Mouse (Mus musculus) liver, embryonic 15.5 days (tissue): ENCODE results near the gene Clasp1. TPM values are rescaled to one million over a fixed set of nuclear protein-coding genes. Genes with fewer than 3 reads are reported as not detected.

ENCODE experiments used
- ATAC-seq: fragments of 200-750 bp; cut with Nextera tagmentation; 2 replicates; pipeline ENCODE4 v1.8.0; 2017; ENCODE audit warnings: moderate number of reproducible peaks, mild to moderate bottlenecking, moderate library complexity; ENCODE audit not compliant: insufficient read depth
- H3K27ac ChIP-seq: fragments of 300-500 bp; sonication (generic); replicated peaks from 2 replicates; pipeline ENCODE4 v1.5.1; 2015; ENCODE audit warnings: mild to moderate bottlenecking, inconsistent platforms
- H3K27me3 ChIP-seq: fragments of 300-500 bp; sonication (generic); 2 replicates; pipeline ENCODE4 v1.6.1; 2015; ENCODE audit warnings: mild to moderate bottlenecking, inconsistent platforms
- H3K36me3 ChIP-seq: fragments of 300-500 bp; sonication (generic); replicated peaks from 2 replicates; pipeline ENCODE4 v1.6.1; 2015; ENCODE audit warnings: moderate library complexity, mild to moderate bottlenecking, inconsistent platforms
- H3K4me1 ChIP-seq: fragments of 300-500 bp; sonication (generic); replicated peaks from 2 replicates; pipeline ENCODE4 v1.6.1; 2015; ENCODE audit warnings: inconsistent platforms
- H3K4me2 ChIP-seq: fragments of 300-500 bp; sonication (generic); 2 replicates; pipeline ENCODE4 v1.6.1; 2015; ENCODE audit warnings: moderate library complexity, mild to moderate bottlenecking, inconsistent platforms
- H3K4me3 ChIP-seq: fragments of 300-500 bp; sonication (generic); replicated peaks from 2 replicates; pipeline ENCODE4 v1.5.1; 2015; ENCODE audit warnings: mild to moderate bottlenecking, inconsistent platforms
- H3K9ac ChIP-seq: fragments of 300-500 bp; sonication (generic); 2 replicates; pipeline ENCODE4 v1.6.1; 2015; ENCODE audit warnings: moderate library complexity, mild to moderate bottlenecking, inconsistent platforms
- H3K9me3 ChIP-seq: fragments of 300-500 bp; sonication (generic); replicated peaks from 2 replicates; pipeline ENCODE4 v1.6.1; 2016; ENCODE audit warnings: inconsistent platforms
- WGBS: fragments of 180-500 bp; shearing (Covaris S2); methylation state at CpG from one replicate; pipeline ENCODE4 v1.1.7; 2015; ENCODE audit warnings: mixed read lengths; ENCODE audit not compliant: insufficient replicate concordance; 5-methylcytosine and 5-hydroxymethylcytosine counted together
- polyA plus RNA-seq: library from polyadenylated mRNA; unstranded; fragments of >200 nt; fragmentation: Nextera tagmentation; extraction: Ambion mirVana; gene quantifications from 2 replicates; pipeline ENCODE4 v1.2.1, GENCODE M21; 2015

Gene Clasp1
- polyA plus RNA-seq, 1 experiment from 2014 or later = 11.8 TPM

DNA sequence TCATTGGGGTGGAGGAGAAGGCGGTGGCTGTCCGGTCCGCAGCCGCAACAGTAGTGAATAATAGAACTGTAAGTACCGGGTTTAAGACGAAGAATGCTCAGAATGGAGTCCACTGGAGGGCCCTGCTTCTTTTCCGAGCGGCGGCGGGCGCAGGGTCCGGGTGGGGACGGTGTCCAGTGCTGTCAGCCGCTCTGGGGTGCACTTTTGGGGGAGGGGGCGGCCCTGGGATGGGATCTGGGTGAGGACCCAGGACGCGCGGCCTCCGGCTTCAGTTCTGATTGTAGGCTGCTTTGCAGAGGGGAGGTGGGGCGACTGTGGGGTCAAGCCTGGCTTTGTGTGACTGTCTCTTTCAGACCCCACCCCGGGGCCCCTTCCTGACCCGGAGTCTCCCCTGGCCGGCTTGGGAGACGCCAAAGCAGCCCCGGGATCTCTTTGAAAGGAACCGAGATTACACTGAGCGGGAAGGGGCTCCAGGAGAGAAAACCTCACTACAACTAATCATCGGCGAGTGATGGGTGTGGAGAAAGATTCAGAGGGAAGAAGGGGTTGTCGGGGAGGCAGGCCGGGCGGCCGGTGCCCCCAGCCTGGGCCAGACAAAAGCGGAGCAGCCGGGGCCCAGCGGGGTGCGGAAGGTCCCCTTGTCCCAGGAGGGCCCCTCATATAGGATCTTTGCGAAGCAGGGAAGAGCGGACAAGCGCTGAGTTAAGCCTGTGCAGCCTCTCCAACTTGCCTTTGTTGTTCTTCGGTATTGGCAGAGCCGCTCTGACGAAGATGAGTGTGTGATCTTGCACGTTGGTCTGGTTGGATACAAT is 802 bp downstream of the Clasp1 start:
- Histone ChIP-seq H3K9ac (peak overlapping the region; percentile 97), H3K4me2 (peak overlapping the region; percentile 86), H3K27me3 (no peaks in the 10 kb centered on the region), H3K4me3 (peak overlapping the region; percentile 90), H3K36me3 (peaks cover 6% of the 10 kb centered on the region; the same call in 1 of the 2 replicates), H3K9me3 (no peaks in the 10 kb centered on the region), H3K4me1 (peaks cover 36% of the 10 kb centered on the region), H3K27ac (peak overlapping the region; percentile 93)
- ATAC-seq = peak; percentile 10
- WGBS = under 1% methylated on average over 44 of the region's 44 CpGs

DNA sequence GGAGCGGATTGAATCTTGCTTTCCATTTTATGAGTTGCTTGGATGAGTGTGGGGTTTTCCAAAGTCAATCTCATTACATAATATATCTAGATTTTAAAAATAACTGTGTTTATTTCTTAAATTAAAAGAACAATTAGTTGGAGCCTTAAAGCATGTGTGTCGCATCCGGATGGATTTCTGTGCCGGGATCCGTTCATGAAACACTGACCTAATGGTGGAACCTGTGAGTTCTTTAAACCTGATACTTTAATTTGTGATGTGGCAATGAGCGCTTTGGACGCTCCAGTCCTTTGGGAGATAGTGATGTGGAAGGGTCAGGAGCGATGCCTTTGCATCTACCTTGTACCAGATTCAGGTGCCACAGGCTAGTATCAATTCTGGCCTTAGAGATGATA is 1.4 kb downstream of the Clasp1 start:
- WGBS = 26% methylated on average over 8 of the region's 8 CpGs
- Histone ChIP-seq H3K36me3 (peaks cover 6% of the 10 kb centered on the region; the same call in 1 of the 2 replicates), H3K4me2 (peak overlapping the region; percentile 86), H3K27ac (peak overlapping the region; percentile 93), H3K4me3 (peak overlapping the region; percentile 90), H3K4me1 (peaks cover 36% of the 10 kb centered on the region), H3K27me3 (no peaks in the 10 kb centered on the region), H3K9ac (peak overlapping the region; percentile 97), H3K9me3 (no peaks in the 10 kb centered on the region)
- no peak for ATAC-seq

DNA sequence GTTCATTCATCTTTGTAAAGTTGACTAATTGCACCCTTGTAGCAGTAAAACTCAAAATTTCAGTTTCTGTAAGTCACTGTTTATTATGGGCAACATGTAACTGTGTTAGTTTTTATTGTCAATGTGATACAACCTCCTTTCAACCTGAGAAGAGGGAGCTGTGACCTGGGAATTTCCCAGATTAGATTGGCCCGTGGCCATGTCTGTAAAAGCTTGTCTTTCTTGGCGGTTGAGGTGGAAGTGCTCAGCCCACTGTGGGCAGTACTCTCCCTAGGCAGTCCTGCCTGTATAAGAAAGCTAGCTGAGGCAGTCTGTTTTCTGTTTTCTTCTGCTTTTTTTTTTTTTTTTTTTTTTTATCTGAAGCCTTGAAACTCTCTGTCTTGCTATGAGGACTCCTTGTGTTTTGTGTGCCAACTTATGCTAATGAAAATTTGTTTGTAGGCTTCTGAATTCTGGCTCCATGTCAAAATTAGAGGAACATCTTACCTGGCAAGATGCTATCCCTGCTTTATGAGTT is 2.1 kb downstream of the Clasp1 start:
- 56% methylated on average over 2 of the region's 2 CpGs for WGBS
- H3K27me3 ChIP-seq = no peaks in the 10 kb centered on the region
- H3K4me3 ChIP-seq = no peak overlapping the region; the same call in 1 of the 2 replicates
- H3K9ac ChIP-seq = no peak overlapping the region
- peaks cover 11% of the 10 kb centered on the region; the same call in 1 of the 2 replicates for H3K36me3 ChIP-seq
- ATAC-seq = no peak
- H3K27ac ChIP-seq = no peak overlapping the region
- no peaks in the 10 kb centered on the region for H3K9me3 ChIP-seq
- peaks cover 39% of the 10 kb centered on the region for H3K4me1 ChIP-seq
- peak overlapping the region; percentile 86 for H3K4me2 ChIP-seq

DNA sequence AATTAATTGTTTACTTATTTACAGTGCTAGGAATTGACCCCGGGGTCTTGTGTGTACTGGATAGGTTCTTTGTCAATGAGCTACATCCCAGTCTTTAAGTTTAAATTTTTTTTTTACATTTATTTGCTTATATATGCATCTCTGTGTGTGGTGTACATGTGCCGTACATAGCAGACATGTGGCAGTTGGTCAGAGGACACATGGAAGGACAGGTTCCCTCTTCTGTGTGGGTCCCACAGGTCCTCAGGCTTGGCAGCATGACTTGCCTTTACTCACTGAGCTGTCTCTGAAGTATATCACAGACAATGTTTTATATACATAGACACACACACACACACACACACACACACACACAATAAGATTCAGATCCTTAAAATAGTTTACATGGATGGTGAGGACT is 3.4 kb downstream of the Clasp1 start:
- peaks cover 39% of the 10 kb centered on the region for H3K4me1 ChIP-seq
- H3K9me3 ChIP-seq = no peaks in the 10 kb centered on the region
- ATAC-seq = no peak
- 82% methylated on average over 2 of the region's 2 CpGs for WGBS
- H3K27me3 ChIP-seq = no peaks in the 10 kb centered on the region
- H3K36me3 ChIP-seq = peaks cover 14% of the 10 kb centered on the region; the same call in 1 of the 2 replicates
- H3K4me2 ChIP-seq = no peak overlapping the region
- H3K27ac ChIP-seq = no peak overlapping the region
- no peak overlapping the region for H3K9ac ChIP-seq
- H3K4me3 ChIP-seq = no peak overlapping the region

- no peak for ATAC-seq
- peaks cover 36% of the 10 kb centered on the region for H3K4me1 ChIP-seq
- no peak overlapping the region for H3K4me3 ChIP-seq
- WGBS = 78% methylated on average over 3 of the region's 3 CpGs
- peaks cover 14% of the 10 kb centered on the region; the same call in 1 of the 2 replicates for H3K36me3 ChIP-seq
- H3K9me3 ChIP-seq = no peaks in the 10 kb centered on the region
- no peak overlapping the region for H3K9ac ChIP-seq
- H3K4me2 ChIP-seq = no peak overlapping the region
- H3K27me3 ChIP-seq = no peaks in the 10 kb centered on the region
- H3K27ac ChIP-seq = no peak overlapping the region
These were observed 5.1 kb downstream of the Clasp1 start for GRCm38 (mm10) chr1:118393916-118394315.

DNA sequence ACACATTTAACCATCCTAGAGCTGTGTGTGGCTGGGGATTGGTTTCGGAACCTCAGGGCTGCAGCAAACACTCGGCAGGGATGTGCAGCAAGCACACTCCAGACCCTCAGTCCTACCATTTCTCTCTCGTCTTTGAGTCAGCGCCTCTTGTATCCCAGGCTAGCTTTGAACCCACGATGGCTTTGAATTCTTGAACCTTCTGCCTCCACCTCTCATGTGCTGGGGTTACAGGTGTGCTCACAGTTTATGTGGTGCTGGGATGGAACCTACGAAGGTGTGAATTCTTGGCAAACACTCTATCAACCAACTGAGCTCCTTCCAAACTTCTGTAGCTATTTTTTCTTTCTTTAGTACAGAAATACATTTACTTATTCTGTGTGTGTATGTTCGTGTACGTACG is 9.0 kb downstream of the Clasp1 start:
- H3K9ac ChIP-seq = no peak overlapping the region
- no peak overlapping the region for H3K27ac ChIP-seq
- H3K27me3 ChIP-seq = no peaks in the 10 kb centered on the region
- H3K4me1 ChIP-seq = peaks cover 22% of the 10 kb centered on the region
- no peak for ATAC-seq
- H3K4me2 ChIP-seq = no peak overlapping the region
- H3K36me3 ChIP-seq = peaks cover 14% of the 10 kb centered on the region; the same call in 1 of the 2 replicates
- WGBS = 82% methylated on average over 9 of the region's 9 CpGs
- H3K9me3 ChIP-seq = no peaks in the 10 kb centered on the region
- H3K4me3 ChIP-seq = no peak overlapping the region

DNA sequence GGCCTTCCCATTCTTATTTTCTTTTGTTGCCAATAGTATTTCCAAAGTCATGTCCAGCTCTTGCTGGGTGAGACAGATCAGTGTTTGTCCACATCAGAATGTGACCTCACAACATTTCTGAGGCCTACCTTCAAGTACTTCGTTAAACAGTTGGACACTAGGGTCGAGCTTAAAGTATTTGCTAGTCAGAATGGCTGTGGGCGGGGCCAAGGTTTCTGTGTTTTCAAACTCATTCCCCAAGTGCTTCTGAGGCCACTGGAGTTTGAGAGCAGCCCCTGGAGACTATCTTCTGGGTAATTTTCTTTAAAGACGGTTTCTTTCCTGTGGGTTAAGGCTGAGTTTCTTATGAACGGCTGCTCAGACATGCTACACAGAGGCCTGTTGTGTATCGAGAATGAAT is 9.7 kb downstream of the Clasp1 start:
- no peak for ATAC-seq
- Histone ChIP-seq H3K9me3 (no peaks in the 10 kb centered on the region), H3K4me1 (peaks cover 27% of the 10 kb centered on the region), H3K4me3 (no peak overlapping the region), H3K36me3 (peaks cover 12% of the 10 kb centered on the region; the same call in 1 of the 2 replicates), H3K9ac (no peak overlapping the region), H3K27me3 (no peaks in the 10 kb centered on the region), H3K27ac (no peak overlapping the region), H3K4me2 (no peak overlapping the region)
- 63% methylated on average over 6 of the region's 6 CpGs for WGBS

- no peaks in the 10 kb centered on the region for H3K27me3 ChIP-seq
- WGBS = 55% methylated on average over 8 of the region's 8 CpGs
- H3K9me3 ChIP-seq = no peaks in the 10 kb centered on the region
- no peak for ATAC-seq
- H3K4me1 ChIP-seq = peaks cover 31% of the 10 kb centered on the region
- H3K4me2 ChIP-seq = no peak overlapping the region
- H3K4me3 ChIP-seq = no peak overlapping the region
- H3K27ac ChIP-seq = no peak overlapping the region
- no peak overlapping the region for H3K9ac ChIP-seq
- peaks cover 8% of the 10 kb centered on the region; the same call in 1 of the 2 replicates for H3K36me3 ChIP-seq
These were observed 10.9 kb downstream of the Clasp1 start for GRCm38 (mm10) chr1:118399625-118400310.

DNA sequence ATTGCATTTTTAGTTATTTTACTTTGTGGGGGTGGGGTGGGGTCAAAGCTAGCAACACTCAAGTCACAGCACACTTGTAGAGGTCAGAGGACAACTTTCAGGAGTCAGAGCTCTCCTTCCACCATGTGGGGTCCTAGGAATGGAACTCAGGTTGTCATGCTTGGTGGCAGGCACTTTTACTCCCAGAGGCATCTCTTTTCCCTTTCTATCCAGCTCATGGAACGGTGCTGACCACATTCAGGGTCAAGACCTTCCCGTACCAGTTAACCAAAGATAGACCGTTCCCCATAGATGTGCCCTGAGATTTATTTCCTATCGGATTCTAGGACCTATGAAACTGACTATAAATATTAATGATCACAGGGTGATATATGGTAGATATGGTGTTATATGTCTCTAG is 13.1 kb downstream of the Clasp1 start:
- no peak overlapping the region for H3K4me3 ChIP-seq
- 83% methylated on average over 4 of the region's 4 CpGs for WGBS
- H3K4me2 ChIP-seq = no peak overlapping the region
- H3K9me3 ChIP-seq = no peaks in the 10 kb centered on the region
- no peaks in the 10 kb centered on the region for H3K27me3 ChIP-seq
- no peak overlapping the region for H3K9ac ChIP-seq
- no peak overlapping the region for H3K27ac ChIP-seq
- H3K36me3 ChIP-seq = no peaks in the 10 kb centered on the region
- ATAC-seq = no peak
- H3K4me1 ChIP-seq = peaks cover 28% of the 10 kb centered on the region

DNA sequence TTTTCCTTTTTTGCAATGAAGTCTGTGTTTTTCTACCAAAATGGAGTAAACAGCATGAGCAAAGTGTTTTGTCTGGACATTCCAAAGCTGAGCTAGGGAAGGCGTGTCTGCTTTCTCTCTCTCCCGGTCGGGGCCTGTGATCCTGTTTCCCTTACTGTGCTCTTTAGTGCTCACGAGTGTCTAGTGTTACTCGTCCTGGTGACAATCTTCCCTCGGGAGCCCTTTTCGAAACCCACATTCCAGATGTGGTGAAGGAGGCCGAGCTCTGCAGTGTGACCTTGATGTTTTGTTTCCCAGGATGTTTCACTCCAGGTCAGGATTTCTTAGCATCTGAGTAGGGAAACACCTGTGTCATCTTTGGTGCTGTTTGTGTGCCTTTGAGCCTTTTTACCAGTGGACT is 13.7 kb downstream of the Clasp1 start:
- H3K4me1 ChIP-seq = peaks cover 28% of the 10 kb centered on the region
- no peaks in the 10 kb centered on the region for H3K27me3 ChIP-seq
- H3K27ac ChIP-seq = no peak overlapping the region
- H3K36me3 ChIP-seq = 0 out of 2 replicates have a peak, but pooled peaks cover 2% of the 10 kb centered on the region
- H3K4me3 ChIP-seq = no peak overlapping the region
- no peak for ATAC-seq
- no peaks in the 10 kb centered on the region for H3K9me3 ChIP-seq
- no peak overlapping the region for H3K9ac ChIP-seq
- WGBS = 73% methylated on average over 8 of the region's 8 CpGs
- no peak overlapping the region for H3K4me2 ChIP-seq

GRCm38 (mm10) chr1:118402966-118403365 is 14.1 kb downstream of the Clasp1 start:
- Histone ChIP-seq H3K27ac (no peak overlapping the region), H3K36me3 (0 out of 2 replicates have a peak, but pooled peaks cover 2% of the 10 kb centered on the region), H3K4me3 (no peak overlapping the region), H3K4me2 (no peak overlapping the region), H3K27me3 (no peaks in the 10 kb centered on the region), H3K9me3 (no peaks in the 10 kb centered on the region), H3K9ac (no peak overlapping the region), H3K4me1 (peaks cover 28% of the 10 kb centered on the region)
- ATAC-seq = no peak
- WGBS = 74% methylated on average over 6 of the region's 6 CpGs
